Mouse (Mus musculus): Measurements from ENCODE around the gene Mlf2. TPM values are rescaled to one million over a fixed set of nuclear protein-coding genes. Genes with fewer than 3 reads are reported as not detected.

Gene Mlf2
- polyA plus RNA-seq, 1 experiment from 2014 or later: 360 TPM

DNA sequence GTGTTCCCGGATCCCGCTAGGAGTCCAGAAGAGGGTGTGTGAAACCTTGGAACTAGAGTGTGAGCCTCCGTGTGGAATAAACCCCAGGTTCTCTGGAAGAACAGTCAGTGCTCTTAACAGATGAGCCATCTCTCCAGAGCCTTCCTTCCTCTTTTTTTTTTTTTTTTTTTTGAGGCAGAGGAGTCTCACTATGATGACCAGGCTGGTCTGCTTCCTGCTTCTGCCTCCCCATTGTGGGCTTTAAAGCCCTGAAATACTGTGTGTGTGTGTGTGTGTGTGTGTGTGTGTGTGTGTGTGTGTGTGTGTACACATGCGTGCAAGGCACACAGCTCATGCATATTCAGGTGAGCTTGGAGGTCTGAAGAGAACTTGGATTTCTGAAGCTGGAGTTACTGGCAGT, 9.6 kb upstream of the Mlf2 start:
- Histone ChIP-seq H3K36me3 (no peaks in the 10 kb centered on the region), H3K9me3 (no peaks in the 10 kb centered on the region), H3K4me2 (no peak overlapping the region), H3K4me1 (peaks cover 50% of the 10 kb centered on the region), H3K27ac (peak overlapping the region; percentile 100), H3K4me3 (no peak overlapping the region), H3K27me3 (no peaks in the 10 kb centered on the region), H3K9ac (no peak overlapping the region)
- ATAC-seq (ENCODE audit: insufficient number of reproducible peaks, insufficient read depth, low FRiP score, low TSS enrichment, low read depth): no peak
- 64% methylated on average over 4 of the region's 4 CpGs for WGBS

DNA sequence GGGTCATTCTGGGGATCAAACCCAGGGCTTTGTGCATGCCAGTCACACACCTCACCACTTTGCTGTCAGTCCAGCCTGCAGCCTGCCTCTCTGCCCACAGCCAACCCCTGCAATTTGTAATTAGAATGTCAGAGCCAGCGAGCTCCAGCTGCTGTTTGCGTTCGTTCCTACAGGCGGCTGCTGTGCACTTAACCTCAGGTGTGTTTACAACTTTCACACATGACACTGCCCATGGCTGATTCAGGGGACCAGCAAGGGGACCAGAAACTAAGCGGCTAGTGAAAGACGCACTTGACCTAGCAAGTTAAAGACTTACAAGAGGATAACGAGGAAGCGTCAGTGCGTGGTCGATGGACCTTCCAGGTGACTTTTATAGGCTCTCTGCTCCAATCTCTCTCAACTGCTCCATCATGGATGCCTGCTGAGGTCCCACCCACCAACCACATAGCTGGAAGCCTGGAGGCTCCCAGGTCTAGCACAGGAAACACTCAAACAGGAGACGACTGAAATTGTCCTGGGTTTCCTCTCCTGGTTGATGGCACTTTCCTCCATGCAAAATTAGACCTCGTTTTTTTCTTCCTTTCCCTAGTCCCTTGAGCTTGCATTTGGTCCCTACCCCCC, 5.9 kb upstream of the Mlf2 start:
- peaks cover 41% of the 10 kb centered on the region for H3K4me1 ChIP-seq
- H3K36me3 ChIP-seq: no peaks in the 10 kb centered on the region
- no peak overlapping the region for H3K4me3 ChIP-seq
- H3K9ac ChIP-seq: 0 out of 2 replicates have a peak overlapping the region, but pooled peaks have one; percentile 44
- ATAC-seq (ENCODE audit: insufficient number of reproducible peaks, insufficient read depth, low FRiP score, low TSS enrichment, low read depth): no peak
- H3K4me2 ChIP-seq: peak overlapping the region; percentile 22
- H3K27me3 ChIP-seq: no peaks in the 10 kb centered on the region
- H3K9me3 ChIP-seq: no peaks in the 10 kb centered on the region
- 34% methylated on average over 12 of the region's 12 CpGs for WGBS
- H3K27ac ChIP-seq: peak overlapping the region; percentile 78; the same call in 1 of the 2 replicates

DNA sequence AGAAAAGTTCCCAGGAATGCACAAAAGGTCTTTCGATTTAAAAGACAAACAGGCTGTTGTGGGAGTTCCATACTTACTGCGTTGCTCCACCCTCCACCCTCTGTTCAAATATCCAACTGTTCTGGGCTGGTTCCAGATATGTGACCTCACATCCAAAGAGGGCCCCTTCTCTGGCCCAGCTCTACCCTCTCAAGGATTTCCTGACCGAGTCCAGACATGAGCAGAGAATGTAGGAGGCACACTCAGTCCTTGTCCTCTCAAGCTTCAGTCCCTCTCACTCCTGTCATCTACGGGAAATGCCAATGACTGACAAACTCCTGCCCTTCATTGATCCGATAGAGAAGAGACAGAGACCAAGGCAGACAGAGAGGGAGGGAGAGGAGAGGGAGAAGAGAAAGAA, 5.2 kb upstream of the Mlf2 start:
- H3K9ac ChIP-seq: 0 out of 2 replicates have a peak overlapping the region, but pooled peaks have one; percentile 44
- H3K4me3 ChIP-seq: no peak overlapping the region
- H3K9me3 ChIP-seq: no peaks in the 10 kb centered on the region
- no peaks in the 10 kb centered on the region for H3K27me3 ChIP-seq
- H3K27ac ChIP-seq: peak overlapping the region; percentile 78
- 0 out of 2 replicates have a peak overlapping the region, but pooled peaks have one; percentile 22 for H3K4me2 ChIP-seq
- no peak for ATAC-seq (ENCODE audit: insufficient number of reproducible peaks, insufficient read depth, low FRiP score, low TSS enrichment, low read depth)
- 34% methylated on average over 5 of the region's 5 CpGs for WGBS
- H3K36me3 ChIP-seq: no peaks in the 10 kb centered on the region
- H3K4me1 ChIP-seq: peaks cover 36% of the 10 kb centered on the region

DNA sequence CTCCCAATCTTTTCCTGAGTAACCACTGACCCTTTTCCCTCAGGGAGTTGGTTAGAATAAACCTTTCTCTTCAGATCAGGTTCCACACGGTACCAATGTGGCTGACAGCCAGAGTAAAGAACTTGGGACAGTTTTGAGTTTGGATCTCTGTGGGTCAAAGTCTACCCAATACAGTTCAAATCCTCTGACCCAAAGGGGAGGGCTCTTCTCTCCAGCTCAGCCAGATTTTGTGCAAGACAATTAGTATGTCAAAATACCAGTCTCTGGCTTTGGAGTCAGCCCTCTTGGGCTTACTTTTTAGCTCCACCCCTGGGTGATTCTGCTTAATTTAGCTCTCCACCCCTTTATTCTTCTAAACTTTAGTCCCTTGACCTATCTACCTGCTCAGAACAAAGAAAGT, 955 bp upstream of the Mlf2 start:
- no peaks in the 10 kb centered on the region for H3K9me3 ChIP-seq
- peak overlapping the region; percentile 97 for H3K27ac ChIP-seq
- peak overlapping the region; percentile 90 for H3K4me2 ChIP-seq
- H3K36me3 ChIP-seq: peaks cover 21% of the 10 kb centered on the region
- WGBS: 10% methylated on average over 1 of the region's 1 CpGs
- H3K4me3 ChIP-seq: peak overlapping the region; percentile 91
- peak overlapping the region; percentile 98 for H3K9ac ChIP-seq
- no peak for ATAC-seq (ENCODE audit: insufficient number of reproducible peaks, insufficient read depth, low FRiP score, low TSS enrichment, low read depth)
- H3K4me1 ChIP-seq: peaks cover 40% of the 10 kb centered on the region
- H3K27me3 ChIP-seq: no peaks in the 10 kb centered on the region

DNA sequence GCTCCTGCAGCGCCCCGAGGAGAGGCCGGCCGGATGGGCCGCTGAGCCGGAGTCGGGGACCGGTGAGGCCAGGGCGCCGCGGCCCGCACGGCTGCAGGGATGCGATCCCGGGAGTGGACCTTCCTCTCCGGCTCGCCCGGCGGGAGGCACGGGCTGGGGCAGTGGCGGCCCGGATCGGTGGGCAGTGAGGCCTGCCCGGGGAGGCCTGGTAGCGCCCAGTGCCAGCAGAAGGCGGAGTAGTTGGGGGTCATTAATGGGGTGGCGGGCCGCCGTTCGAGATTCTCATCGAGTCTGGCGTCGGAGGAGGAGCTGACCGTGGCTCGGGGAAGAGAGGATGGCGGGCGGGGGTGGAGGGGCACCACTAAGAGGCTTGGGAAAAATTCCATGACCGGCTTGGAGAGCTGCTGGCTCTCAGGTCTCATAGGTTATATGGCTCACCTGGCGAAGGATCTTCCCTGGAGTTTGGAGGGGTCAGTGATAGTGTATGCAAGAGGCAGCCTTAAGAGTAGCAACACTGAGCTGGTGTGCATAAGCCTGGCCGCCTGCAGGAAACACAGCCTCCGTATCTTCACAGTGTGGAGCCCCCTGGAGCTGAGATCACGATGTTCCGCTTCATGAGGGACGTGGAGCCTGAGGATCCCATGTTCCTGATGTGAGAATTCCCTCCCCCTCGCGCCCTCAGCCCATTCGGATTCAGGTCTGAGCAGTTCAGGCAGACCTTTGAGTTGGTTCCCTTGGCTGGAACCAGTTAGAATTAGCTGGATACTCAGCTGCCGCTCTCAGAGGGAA, 533 bp downstream of the Mlf2 start:
- WGBS: under 1% methylated on average over 48 of the region's 48 CpGs
- ATAC-seq (ENCODE audit: insufficient number of reproducible peaks, insufficient read depth, low FRiP score, low TSS enrichment, low read depth): peak; percentile 3; the same call in 1 of the 2 replicates

DNA sequence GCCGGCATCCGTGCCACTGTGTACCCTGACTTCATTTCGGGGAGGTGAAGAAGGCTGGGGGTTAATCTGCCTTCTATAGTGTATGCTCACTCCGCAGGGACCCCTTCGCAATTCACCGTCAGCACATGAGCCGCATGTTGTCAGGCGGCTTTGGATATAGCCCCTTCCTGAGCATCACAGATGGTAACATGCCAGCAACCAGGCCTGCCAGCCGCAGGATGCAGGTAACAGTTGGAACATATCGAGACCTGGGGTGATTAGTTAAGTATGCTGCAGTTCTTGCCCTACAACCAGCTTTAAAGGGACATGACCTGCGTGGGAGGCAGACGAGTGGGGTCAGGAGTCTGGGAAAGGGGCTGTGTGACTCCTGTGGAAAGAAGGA, 1.1 kb downstream of the Mlf2 start:
- no peaks in the 10 kb centered on the region for H3K9me3 ChIP-seq
- no peak for ATAC-seq (ENCODE audit: insufficient number of reproducible peaks, insufficient read depth, low FRiP score, low TSS enrichment, low read depth)
- peak overlapping the region; percentile 91 for H3K4me3 ChIP-seq
- peak overlapping the region; percentile 97 for H3K27ac ChIP-seq
- H3K4me1 ChIP-seq: peaks cover 28% of the 10 kb centered on the region
- H3K4me2 ChIP-seq: peak overlapping the region; percentile 90
- no peaks in the 10 kb centered on the region for H3K27me3 ChIP-seq
- H3K36me3 ChIP-seq: peaks cover 42% of the 10 kb centered on the region
- WGBS: 44% methylated on average over 12 of the region's 12 CpGs
- H3K9ac ChIP-seq: peak overlapping the region; percentile 98

More for the DNA sequence above, 533 bp downstream of the Mlf2 start:
- Histone ChIP-seq H3K27ac (peak overlapping the region; percentile 97), H3K9ac (peak overlapping the region; percentile 98), H3K4me1 (peaks cover 28% of the 10 kb centered on the region), H3K4me2 (peak overlapping the region; percentile 90), H3K36me3 (peaks cover 36% of the 10 kb centered on the region), H3K9me3 (no peaks in the 10 kb centered on the region), H3K27me3 (no peaks in the 10 kb centered on the region), H3K4me3 (peak overlapping the region; percentile 91)

DNA sequence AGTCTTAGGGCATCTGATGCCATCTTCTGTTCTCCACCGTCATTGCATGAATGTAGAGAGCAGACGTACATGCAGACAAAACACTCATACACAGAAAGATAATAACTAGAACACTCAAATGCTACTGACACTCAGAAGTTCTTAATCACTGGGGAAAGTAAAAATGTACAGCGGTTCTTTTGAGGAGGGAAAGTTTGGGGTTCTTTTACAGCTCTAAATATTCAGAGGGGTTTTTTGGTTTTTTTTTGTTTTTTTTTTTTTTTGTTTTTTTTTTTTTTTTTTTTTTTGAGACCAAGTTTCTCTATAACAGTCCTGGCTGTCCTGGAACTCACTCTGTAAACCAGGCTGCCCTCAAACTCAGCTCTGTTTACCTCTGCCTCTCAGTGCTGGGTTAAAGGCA, 1.9 kb downstream of the Mlf2 start:
- 93% methylated on average over 3 of the region's 3 CpGs for WGBS
- peak overlapping the region; percentile 90 for H3K4me2 ChIP-seq
- H3K27me3 ChIP-seq: no peaks in the 10 kb centered on the region
- no peak for ATAC-seq (ENCODE audit: insufficient number of reproducible peaks, insufficient read depth, low FRiP score, low TSS enrichment, low read depth)
- H3K4me1 ChIP-seq: peaks cover 28% of the 10 kb centered on the region
- no peak overlapping the region for H3K9ac ChIP-seq
- H3K36me3 ChIP-seq: peaks cover 49% of the 10 kb centered on the region
- H3K9me3 ChIP-seq: no peaks in the 10 kb centered on the region
- H3K27ac ChIP-seq: no peak overlapping the region
- H3K4me3 ChIP-seq: peak overlapping the region; percentile 91; the same call in 1 of the 2 replicates

DNA sequence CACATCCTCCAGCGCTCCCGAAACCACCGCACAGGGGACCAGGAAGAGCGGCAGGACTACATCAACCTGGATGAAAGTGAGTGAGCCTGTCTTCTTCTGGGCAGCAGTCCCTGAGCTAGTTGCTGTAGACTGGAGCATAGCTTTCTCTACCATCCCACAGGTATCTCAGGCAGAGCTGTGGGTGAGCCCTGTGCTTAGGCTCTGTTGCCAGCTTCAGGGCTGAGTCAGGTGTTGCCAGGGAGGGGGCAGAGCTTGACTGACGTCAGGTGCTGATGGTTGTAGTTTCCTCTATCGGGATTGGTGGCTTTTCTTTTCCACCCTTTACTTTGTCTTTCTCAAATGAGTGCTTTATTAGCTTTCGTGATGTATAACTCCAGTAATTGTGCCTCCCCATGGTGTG, 3.5 kb downstream of the Mlf2 start:
- no peaks in the 10 kb centered on the region for H3K9me3 ChIP-seq
- no peak for ATAC-seq (ENCODE audit: insufficient number of reproducible peaks, insufficient read depth, low FRiP score, low TSS enrichment, low read depth)
- peaks cover 63% of the 10 kb centered on the region for H3K36me3 ChIP-seq
- no peak overlapping the region for H3K4me3 ChIP-seq
- H3K9ac ChIP-seq: peak overlapping the region; percentile 16; the same call in 1 of the 2 replicates
- peaks cover 23% of the 10 kb centered on the region for H3K4me1 ChIP-seq
- H3K27me3 ChIP-seq: no peaks in the 10 kb centered on the region
- WGBS: 89% methylated on average over 7 of the region's 7 CpGs
- no peak overlapping the region for H3K4me2 ChIP-seq
- H3K27ac ChIP-seq: no peak overlapping the region

DNA sequence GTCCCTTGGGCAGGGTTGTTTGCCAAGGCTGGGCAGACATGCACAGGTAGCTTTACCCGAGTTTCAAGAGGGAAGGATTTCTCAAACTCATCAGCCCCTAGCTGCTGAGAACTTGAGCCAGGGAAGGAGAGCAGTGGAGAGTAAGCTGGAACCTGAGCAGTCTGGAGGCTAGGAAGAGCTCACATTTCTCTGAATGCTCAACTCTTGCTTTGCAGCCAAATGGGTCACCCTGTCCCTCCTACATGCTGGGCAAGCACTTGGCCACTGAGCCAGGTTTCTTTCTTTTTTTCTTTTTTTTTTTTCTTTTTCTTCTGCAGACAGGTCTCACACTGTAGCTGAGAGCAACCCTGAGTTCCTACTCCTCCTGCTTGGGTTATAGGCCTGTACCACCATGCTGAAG, 5.5 kb downstream of the Mlf2 start:
- Histone ChIP-seq H3K9ac (no peak overlapping the region), H3K36me3 (peaks cover 65% of the 10 kb centered on the region), H3K4me1 (peaks cover 15% of the 10 kb centered on the region), H3K27ac (no peak overlapping the region), H3K4me3 (no peak overlapping the region), H3K4me2 (no peak overlapping the region), H3K9me3 (no peaks in the 10 kb centered on the region), H3K27me3 (no peaks in the 10 kb centered on the region)
- ATAC-seq (ENCODE audit: insufficient number of reproducible peaks, insufficient read depth, low FRiP score, low TSS enrichment, low read depth): no peak
- WGBS: 76% methylated on average over 1 of the region's 1 CpGs

DNA sequence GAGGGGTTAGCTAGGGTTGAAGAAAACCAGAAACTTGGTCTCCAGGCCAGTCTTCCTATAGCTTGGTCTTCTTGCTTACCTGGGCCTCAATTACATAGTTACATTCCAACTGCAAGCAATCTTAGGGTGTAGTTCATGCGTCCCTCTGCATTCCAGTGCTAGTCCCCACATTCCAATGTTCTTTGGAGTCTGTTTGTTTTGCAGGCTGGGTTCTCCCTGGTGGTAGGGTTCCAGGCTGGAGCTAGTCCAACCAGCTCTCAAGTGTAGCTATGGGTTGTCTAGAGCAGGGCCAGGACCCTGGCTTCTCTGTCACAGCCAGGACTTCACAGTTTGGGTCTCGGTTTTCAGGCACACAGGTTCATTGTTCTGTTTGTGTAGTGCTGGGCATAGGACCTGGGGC, 6.3 kb downstream of the Mlf2 start:
- ATAC-seq (ENCODE audit: insufficient number of reproducible peaks, insufficient read depth, low FRiP score, low TSS enrichment, low read depth): no peak
- Histone ChIP-seq H3K27me3 (no peaks in the 10 kb centered on the region), H3K9ac (no peak overlapping the region), H3K4me2 (no peak overlapping the region), H3K4me3 (no peak overlapping the region), H3K27ac (no peak overlapping the region), H3K36me3 (peaks cover 64% of the 10 kb centered on the region), H3K9me3 (no peaks in the 10 kb centered on the region), H3K4me1 (peaks cover 11% of the 10 kb centered on the region)
- WGBS: 74% methylated on average over 2 of the region's 2 CpGs

DNA sequence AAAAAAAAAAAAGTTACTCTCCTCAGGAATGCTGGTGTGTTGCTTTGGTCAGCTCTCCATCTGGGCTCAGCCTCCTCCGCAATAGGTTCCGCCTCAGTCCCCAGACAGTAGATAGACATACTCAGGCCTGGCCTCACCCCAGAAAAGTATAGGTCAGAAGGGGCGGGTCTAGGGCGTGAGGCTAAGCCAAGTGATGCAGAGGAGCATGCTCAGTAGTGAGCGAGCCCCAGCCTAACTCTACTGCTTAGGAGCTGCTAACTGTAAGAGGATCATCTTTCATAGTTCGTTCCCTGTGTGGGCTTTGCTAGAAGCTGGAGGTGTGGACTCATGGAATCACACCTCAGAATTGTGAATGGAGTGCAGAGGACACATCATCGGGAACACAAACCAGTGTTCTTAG, 7.4 kb downstream of the Mlf2 start:
- Histone ChIP-seq H3K4me2 (no peak overlapping the region), H3K9ac (no peak overlapping the region), H3K4me1 (peaks cover 5% of the 10 kb centered on the region; the same call in 1 of the 2 replicates), H3K36me3 (peaks cover 58% of the 10 kb centered on the region), H3K27ac (no peak overlapping the region), H3K4me3 (no peak overlapping the region), H3K27me3 (no peaks in the 10 kb centered on the region), H3K9me3 (no peaks in the 10 kb centered on the region)
- ATAC-seq (ENCODE audit: insufficient number of reproducible peaks, insufficient read depth, low FRiP score, low TSS enrichment, low read depth): no peak
- 93% methylated on average over 7 of the region's 7 CpGs for WGBS

DNA sequence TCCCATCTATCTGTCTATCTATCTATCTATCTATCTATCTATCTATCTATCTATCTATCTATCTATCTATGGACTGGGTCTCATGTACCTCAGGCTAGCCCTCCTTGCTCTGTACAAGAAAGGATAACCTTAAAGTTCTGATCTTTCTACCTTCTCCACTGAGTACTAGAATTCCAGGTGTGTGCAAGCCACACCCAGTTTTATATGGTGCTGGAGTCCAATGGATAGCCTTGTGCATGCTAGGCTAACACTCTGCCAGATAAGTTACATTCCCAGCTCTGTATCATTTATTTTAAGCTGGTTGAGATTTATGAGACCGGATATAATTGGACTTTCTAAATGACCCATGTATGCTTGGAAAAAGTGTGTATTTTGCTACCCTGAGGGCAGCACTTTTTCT, 10.5 kb downstream of the Mlf2 start:
- 96% methylated on average over 1 of the region's 1 CpGs for WGBS
- Histone ChIP-seq H3K9me3 (no peaks in the 10 kb centered on the region), H3K9ac (no peak overlapping the region), H3K4me2 (no peak overlapping the region), H3K27ac (no peak overlapping the region), H3K36me3 (peaks cover 29% of the 10 kb centered on the region), H3K27me3 (no peaks in the 10 kb centered on the region), H3K4me3 (no peak overlapping the region), H3K4me1 (no peaks in the 10 kb centered on the region)
- ATAC-seq (ENCODE audit: insufficient number of reproducible peaks, insufficient read depth, low FRiP score, low TSS enrichment, low read depth): no peak

Measured in embryonic facial prominence, embryonic 13.5 days (tissue).